Mouse (Mus musculus): ENCODE data around the gene Cst9.
A peak's percentile ranks its signal among the peaks of the same experiment; 100 is the strongest.

The Cst9 gene

DNA sequence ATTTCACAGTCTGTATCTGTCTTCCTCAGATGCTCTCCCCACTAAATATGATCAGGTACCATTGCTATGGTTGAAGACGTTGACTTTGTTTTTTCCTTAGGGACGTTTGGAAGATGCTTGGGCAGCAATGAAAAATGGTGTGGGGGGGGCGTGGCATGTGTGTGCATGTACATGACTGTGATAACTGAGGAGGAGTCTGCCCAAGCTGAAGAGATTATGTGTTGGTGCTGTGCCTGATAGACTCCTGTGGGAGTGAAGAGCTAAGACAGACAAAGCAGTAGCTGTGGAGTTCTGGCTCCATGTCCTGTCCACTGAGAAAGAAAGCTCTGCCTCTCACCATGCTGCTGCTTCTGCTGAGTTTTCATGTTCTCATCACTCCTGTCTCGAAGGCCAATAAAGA is at the start of gene Cst9:
Cst9 (plus strand) TSS at position 236 of the 400 bp plus-strand sequence.
- DNase-seq = peak; percentile 79

GRCm38 (mm10) chr2:148789142-148789541 is 45.8 kb upstream of the Cst9 start, which contains the start of gene Cst12:
TSS of gene Cst12 (plus strand) at chr2:148789361.
- peak; percentile 80 for DNase-seq

GRCm38 (mm10) chr2:148798485-148798884 is 36.5 kb upstream of the Cst9 start, which contains the start of gene Cst8:
TSS of gene Cst8 (plus strand) at chr2:148798785.
- DNase-seq = no peak

- DNase-seq = peak; percentile 84
These were observed 33.4 kb upstream of the Cst9 start for GRCm38 (mm10) chr2:148801491-148801921.

GRCm38 (mm10) chr2:148806696-148807095 is 28.3 kb upstream of the Cst9 start:
- no peak for DNase-seq

DNA sequence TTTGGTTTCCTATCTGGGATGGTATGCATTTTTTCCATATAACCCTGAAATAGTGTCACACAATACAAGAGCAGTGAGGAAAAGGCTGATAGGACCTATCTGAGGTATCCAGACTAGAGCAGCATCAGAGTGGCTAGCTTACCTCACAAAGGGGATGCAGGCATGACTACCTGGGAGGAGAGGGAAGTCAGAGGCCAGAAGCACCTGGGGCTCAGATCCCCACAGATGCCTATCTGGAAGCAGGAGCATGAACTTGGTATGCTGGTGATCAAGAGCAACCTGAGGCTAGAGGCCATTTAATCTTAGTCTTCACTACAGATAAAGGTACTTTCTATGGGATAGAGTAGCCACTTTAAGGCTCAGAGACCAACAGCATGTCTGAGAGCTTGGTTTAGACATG is 15.0 kb upstream of the Cst9 start, which contains the start of gene Cst13:
Cst13 (plus strand) TSS at position 173 of the 400 bp plus-strand sequence.
- peak; percentile 75 for DNase-seq

- no peak for DNase-seq
These were observed 9.0 kb upstream of the Cst9 start for GRCm38 (mm10) chr2:148825986-148826385.

- peak; percentile 39 for DNase-seq
These were observed 3.3 kb downstream of the Cst9 start for GRCm38 (mm10) chr2:148838075-148838777.

- no peak for DNase-seq
These were observed 4.3 kb downstream of the Cst9 start for GRCm38 (mm10) chr2:148839224-148839623.

DNA sequence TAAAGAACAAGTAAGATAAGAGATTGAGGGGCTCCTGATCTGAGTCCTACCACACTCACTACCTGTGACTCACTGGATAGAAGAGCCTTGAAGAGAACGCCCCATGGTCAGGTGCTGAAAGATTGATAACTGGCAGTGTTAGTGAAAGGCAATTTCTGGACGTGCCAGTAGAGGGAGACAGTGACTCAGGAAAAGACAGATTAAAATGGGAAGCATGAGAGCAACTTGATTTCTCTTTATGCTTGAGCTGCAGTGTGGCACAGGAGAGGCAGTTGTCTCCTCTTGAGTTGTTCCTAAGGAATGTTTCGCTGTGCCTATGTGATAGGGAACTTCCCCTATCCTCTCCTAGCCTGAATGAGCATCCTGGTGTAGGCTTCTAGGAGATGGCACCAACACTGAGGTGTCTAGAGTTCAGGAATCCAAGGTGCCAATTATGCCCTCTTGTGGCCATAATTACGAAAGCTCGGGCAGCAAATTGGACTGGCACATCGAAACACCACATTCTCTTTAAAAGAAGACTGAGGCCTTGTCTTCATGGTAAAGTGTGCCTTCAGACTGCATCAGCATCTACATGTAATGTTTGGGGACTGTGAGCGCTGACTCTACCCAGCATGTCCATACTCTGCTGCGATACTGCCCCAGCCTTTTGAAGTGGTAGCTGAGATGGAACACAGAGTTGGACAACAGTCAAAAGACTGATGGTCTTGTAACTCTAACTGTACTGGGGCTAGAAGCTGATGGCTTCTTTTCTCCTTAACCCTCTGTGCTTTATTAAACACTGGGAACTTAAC is 16.4 kb downstream of the Cst9 start:
- DNase-seq = peak; percentile 96

DNA sequence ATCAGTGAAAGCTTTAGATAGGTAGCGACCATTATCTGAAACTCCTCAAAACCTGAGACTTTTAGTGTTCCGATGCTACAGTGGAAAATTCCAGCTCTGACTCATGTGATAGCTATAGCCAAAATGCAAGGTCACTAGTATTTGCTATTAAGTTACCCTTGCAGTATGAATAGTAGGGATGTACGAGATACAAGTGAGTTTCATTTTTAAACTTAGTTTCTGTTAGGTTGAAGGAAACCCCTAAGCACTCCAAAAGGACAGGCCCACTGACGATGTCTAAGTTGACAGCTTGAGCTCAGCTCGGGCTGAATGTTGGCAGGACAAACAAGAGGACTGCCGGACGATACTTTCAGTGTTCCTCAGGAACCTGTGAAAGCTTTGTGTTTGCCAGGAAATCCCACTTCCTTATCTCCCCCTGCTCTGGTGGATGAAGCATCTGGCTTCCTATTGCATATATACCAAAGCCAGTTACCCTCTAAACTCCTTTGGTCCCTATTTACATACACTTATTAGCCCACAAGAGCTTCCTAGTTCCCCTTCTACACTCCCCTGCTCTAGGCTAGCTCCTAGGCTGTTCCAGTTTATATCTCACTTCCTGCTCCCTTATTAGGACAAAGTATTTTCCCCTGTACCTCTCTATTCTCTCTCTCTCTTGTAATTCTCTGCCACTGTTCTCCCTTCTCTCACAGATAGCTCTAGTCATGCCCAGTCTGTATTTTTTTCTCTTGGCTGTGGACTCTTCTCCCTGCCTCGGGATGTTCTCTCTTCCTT is 21.9 kb downstream of the Cst9 start:
- peak; percentile 94 for DNase-seq

DNA sequence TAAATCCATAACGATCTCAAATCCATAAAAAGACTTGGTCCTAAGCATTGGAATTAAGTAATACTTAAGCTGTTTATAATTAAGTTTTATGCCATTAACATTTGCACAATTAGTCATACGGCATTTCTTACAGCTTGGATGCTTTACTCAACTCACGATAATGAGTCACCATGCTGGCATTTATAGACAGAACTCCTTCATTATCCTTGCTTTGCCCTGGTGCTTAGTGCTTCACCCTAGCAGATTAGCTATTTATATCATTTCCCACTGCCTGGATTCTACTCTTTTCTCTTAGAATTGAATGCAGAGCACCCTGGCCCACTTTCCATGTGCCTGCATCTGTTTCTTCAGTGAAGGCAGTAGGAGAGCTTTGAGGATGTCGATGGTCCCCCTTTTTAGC is 22.6 kb downstream of the Cst9 start:
- peak; percentile 83 for DNase-seq

GRCm38 (mm10) chr2:148860993-148861392 is 26.0 kb downstream of the Cst9 start:
- DNase-seq = peak; percentile 79

GRCm38 (mm10) chr2:148861693-148862092 is 26.7 kb downstream of the Cst9 start:
- peak; percentile 94 for DNase-seq

DNA sequence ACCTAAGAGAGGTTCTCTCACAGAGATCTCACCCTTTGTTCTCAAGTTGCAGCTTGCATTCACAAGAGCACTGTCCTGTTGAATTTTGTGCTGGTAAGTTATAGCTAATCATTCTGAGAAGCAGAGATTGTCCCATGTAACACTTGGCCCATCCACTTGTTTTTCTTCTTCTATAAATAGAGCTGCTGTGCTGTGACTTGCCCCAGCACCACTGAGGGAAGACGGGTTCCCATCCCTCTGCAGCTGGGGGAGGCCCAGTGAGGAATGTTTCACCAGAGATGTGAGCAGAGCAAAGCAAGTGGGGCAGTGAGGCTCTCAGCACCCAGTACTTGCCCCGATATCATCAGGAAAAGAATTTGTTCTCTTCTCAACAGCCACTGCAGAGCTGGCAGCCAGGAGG is 30.0 kb downstream of the Cst9 start, which contains the start of gene 9230104L09Rik:
9230104L09Rik (minus strand) TSS at position 73 of the 400 bp plus-strand sequence.
- DNase-seq = peak; percentile 96

DNA sequence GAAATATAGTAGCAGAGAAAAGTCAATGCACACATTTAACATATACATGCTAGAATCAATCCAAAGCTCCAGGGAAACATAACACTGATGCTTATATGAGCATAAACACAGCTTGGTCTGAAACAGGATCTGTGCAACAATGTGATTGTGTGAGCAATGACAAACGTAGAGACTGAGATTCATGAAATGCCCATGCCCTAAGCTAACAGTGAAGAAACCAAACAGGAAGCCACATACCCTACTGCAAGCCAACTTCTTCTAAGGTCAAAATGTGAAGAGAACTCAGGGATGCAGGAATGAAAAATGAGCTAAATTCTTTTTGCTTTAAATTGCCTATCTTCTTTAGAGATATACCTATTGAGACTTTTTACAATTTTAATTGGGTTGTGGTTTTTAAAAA is 34.0 kb downstream of the Cst9 start:
- DNase-seq = no peak

DNA sequence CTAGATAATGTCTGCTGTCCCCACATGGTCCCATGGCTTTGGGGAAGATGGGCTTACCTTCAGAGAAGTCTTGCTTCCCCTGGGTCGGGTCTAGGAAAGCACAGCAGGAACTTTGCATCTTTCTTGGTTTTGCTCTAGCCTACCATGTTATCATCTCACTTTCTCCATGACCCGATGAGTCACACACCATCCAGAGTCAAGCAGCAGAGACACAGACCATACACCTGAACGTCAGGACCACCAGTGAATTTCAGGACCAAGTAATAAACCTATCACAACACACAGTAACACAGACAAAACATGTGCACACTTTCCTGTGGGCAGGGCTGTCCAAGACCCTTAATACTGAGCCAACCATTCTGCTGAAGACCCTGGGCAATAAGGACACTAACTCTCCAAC is 35.6 kb downstream of the Cst9 start:
- DNase-seq = peak; percentile 82

- DNase-seq = peak; percentile 94
These were observed 37.9 kb downstream of the Cst9 start for GRCm38 (mm10) chr2:148872860-148873259.

DNA sequence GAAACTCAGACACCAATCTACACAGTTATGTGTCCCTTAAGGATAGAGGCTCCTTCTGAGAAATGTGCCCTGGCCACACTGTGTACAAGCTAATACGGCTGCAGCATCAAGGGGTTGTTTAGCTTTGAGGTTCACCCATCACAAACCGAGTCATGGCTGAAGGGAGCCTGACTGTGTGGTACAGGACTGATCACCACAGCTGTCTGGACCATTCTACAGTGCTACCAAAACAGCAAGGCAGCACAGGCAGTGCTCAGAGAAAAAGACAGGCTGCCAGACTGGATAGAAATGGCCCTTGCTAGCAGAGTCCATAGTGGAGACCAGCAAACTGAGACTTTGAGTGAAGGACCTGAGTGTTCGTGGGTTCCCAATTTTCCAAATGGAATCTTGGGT is 39.3 kb downstream of the Cst9 start:
- DNase-seq = peak; percentile 86

GRCm38 (mm10) chr2:148874617-148875334 is 39.8 kb downstream of the Cst9 start:
- DNase-seq = peak; percentile 94

- DNase-seq = peak; percentile 100
These were observed 40.4 kb downstream of the Cst9 start, which contains the start of gene Cst3 for GRCm38 (mm10) chr2:148875335-148875811. TSS of gene Cst3 (minus strand) at chr2:148875692.
